Mouse (Mus musculus): ENCODE results near the gene Nedd4.

Gene Nedd4

DNA sequence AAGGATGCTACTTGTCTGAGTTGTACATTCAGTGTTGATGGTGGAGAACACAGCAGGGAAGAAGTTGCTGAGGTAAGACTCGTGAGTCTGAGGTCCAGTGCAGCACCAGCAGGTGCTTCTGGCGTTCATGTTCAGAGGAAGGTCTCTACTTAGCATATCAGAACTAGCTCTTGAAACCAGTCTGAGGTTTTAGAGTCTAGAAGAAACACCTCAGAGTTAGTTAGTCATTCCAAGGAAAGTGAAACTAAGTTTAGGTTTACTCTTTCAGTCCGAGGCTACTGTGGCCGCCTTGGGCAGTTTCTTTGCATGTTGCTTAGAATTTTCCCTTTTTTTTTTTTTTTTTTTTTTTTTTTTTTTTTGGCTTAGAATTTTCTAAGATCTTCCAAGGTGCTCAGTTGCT is 16.6 kb downstream of the Nedd4 start:
- DNase-seq (ENCODE audit: low spot score in 2 of 2): no peak

GRCm38 (mm10) chr9:72681652-72682228 is 19.6 kb downstream of the Nedd4 start:
- no peak for DNase-seq (ENCODE audit: low spot score in 2 of 2)

DNA sequence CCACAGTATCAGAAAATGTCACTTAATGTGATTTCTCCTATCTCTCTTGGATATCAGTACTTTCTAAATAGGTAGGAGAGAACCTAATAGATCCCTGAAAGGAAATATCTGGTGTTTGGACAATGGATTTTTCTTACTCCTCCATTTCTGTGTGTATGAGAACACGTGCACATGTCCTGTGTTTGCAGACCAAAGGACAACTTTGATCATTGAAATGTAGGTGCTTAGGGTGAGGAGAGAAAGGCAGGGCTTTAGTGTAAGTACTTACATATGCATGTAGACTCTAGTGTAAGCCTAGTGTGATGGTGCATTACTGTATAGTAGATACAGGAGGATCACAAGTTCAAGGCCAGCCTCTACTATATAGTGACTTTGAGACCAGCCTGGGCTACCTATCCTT is 21.1 kb downstream of the Nedd4 start:
- DNase-seq (ENCODE audit: low spot score in 2 of 2): no peak

- DNase-seq (ENCODE audit: low spot score in 2 of 2): no peak
Observed at GRCm38 (mm10) chr9:72685231-72685630, 23.1 kb downstream of the Nedd4 start.

DNA sequence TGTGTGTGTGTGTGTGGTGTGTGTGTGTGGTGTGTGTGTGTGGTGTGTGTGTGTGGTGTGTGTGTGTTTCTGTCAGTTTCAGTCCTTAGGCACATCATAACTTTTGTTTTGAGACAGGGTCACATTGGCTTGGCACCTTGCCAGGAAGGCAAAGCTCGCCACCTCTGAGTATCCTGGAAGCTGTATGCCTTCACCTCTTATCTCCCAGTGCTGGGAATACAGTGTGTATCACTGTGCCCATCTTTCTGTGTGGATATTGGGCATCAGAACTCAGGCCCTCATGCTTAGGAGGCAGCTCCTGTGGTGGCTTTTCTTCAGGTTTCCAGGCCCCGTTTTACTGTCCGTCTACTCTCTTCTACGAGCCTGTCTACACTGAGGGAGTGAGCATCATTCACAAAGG is 24.4 kb downstream of the Nedd4 start:
- no peak for DNase-seq (ENCODE audit: low spot score in 2 of 2)

DNA sequence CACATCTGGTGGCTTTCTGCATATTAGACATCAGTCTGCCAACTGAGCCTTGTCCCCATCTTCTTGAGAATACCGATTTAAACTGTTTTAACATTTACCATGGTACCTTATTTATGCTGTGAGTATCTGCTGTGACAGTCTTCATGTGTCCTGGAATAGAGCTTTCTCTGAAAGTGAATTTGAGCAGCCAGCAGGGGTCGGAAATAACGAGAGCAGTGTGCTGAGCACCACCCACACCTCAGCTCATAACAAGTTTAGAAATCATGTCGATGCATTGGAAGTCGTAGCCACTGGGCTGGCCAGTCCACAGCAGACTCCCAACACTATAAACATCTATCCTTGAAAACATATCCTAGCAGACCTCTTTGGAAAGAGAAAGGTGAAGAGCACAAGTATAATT is 27.4 kb downstream of the Nedd4 start:
- no peak for DNase-seq (ENCODE audit: low spot score in 2 of 2)

- DNase-seq (ENCODE audit: low spot score in 2 of 2): no peak
Observed at GRCm38 (mm10) chr9:72690811-72691210, 28.7 kb downstream of the Nedd4 start.

- no peak for DNase-seq (ENCODE audit: low spot score in 2 of 2)
Observed at GRCm38 (mm10) chr9:72691942-72692341, 29.8 kb downstream of the Nedd4 start.

DNA sequence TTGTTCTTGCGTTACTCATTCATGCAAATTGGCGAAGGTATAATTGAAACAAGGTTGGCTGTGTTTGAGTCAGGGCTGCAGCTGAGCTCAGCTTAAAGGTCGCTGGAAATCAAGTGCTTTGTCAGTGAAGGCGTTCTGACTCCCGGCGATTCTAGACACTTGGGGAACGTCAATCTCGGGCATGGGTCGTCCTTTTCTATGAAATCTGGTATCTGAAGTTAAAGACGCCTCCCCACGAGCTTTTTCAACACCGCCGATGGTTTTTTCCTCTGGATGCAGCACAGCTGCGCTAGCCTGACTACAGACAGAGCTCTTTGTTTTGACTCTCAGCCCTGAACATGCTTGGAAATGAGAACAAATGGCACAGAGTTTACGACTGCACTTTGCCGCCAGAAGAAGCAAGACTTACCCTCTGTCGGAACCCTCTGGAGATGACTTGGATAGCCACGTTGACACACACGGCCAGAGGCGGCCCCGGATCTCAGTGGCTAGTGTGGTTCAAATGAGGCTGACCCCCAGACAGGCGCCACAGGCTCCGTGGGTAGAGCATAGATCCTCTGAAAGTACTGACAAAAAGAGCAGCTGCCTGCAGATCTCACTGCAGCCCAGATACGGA is 31.0 kb downstream of the Nedd4 start:
- DNase-seq (ENCODE audit: low spot score in 2 of 2): no peak

DNA sequence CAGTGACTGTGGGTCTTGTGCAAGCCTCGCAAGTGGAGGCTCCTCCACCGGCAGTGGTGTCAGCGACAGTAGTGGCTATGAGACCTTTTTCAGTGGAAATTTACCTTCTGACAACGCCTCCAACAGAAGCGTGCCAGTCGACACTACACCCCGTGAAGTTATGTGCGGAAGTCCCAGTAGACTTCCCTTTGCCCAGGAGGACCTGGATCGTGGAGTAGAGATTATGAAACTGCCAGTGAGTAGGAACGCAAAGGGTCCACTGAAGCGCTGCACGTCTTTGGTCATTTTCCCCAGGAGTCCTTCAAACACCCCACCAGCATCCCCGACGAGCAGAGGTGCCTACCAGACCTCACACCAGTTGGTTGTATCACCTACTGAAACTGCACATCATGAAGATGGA is 31.7 kb downstream of the Nedd4 start:
- no peak for DNase-seq (ENCODE audit: low spot score in 2 of 2)

- no peak for DNase-seq (ENCODE audit: low spot score in 2 of 2)
Observed at GRCm38 (mm10) chr9:72696508-72696907, 34.4 kb downstream of the Nedd4 start.

- no peak for DNase-seq (ENCODE audit: low spot score in 2 of 2)
Observed at GRCm38 (mm10) chr9:72697779-72698178, 35.6 kb downstream of the Nedd4 start.

DNA sequence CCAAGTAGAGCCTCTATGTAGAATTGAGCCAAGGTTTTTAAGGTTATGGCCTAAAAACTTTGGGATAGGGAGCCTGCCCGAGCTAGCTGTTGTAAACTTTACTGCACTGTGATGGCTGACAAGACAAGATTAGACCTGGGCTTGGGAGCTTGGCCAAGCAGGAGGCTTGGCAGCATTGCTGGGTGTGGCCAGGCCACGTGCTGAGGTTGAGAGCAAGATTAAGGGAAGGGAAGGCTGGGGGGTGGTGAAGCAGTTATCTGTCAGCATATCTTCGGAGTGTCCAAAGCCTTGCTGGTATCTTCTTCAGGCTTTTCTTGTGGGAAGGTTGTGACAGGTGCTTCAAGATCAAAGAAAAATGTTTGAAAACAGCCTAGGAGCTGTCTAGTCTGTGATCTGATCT is 37.6 kb downstream of the Nedd4 start:
- DNase-seq (ENCODE audit: low spot score in 2 of 2): no peak

GRCm38 (mm10) chr9:72701441-72701840 is 39.3 kb downstream of the Nedd4 start:
- no peak for DNase-seq (ENCODE audit: low spot score in 2 of 2)

GRCm38 (mm10) chr9:72702075-72702474 is 39.9 kb downstream of the Nedd4 start:
- DNase-seq (ENCODE audit: low spot score in 2 of 2): no peak

DNA sequence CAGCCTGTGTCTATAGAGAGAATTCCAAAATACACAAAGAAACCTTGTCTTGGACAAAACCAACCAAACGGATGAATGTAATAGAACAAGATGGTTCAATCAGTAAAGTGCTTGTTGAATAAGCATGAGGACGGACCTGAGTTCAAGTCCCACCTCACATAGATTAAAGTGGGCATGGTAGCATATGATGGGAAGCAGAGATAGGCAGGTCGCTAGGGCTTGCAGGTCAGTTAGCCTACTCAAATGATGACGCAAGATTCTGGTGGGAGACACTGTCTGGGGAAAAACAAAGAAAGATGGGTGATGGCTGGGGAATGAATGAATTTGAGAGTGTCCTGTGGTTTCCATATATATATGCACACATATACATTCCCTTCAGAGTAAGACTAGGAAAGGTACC is 41.0 kb downstream of the Nedd4 start:
- no peak for DNase-seq (ENCODE audit: low spot score in 2 of 2)

GRCm38 (mm10) chr9:72703754-72704153 is 41.6 kb downstream of the Nedd4 start:
- no peak for DNase-seq (ENCODE audit: low spot score in 2 of 2)

DNA sequence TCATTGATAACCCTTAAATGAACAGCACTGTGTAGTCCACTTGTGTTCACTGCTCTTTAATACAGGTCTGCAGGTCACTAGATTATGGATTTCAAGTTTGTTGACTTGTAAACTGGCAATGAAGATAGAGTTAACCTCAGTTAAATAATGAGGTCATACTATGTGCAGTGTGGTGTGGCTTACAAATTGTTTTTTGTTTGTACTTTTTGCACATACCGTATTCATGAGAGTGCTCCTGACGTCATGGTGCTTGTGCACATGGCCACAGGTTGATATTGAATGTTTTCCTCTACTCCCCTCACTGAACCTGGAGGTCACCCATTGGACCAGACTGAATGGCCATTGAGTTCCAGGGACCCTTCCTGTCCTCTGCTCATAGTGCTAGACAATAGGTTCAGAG is 43.1 kb downstream of the Nedd4 start:
- no peak for DNase-seq (ENCODE audit: low spot score in 2 of 2)

- DNase-seq (ENCODE audit: low spot score in 2 of 2): no peak
Observed at GRCm38 (mm10) chr9:72707999-72708398, 45.9 kb downstream of the Nedd4 start.

GRCm38 (mm10) chr9:72708690-72709089 is 46.5 kb downstream of the Nedd4 start:
- no peak for DNase-seq (ENCODE audit: low spot score in 2 of 2)

GRCm38 (mm10) chr9:72710060-72710459 is 47.9 kb downstream of the Nedd4 start:
- DNase-seq (ENCODE audit: low spot score in 2 of 2): no peak

DNA sequence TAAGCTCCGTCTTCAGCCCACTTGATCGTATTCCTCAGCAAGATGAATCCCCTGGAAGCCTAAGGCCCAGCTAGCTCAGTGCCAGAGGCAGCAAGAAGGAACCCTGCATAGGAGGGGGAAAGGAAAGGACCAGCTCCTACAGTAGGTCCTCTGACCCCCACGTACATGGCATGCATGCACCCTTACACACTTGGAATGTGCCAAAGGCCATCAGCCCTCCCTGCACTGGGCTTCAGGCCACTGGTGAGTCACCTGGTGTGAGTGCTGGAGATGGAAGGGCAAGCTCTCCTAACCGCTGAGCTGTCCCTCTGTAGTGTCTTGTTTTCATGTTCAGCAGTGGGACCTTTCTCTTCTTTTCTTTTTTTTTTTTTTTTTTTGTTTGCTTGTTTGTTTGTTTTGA is 52.8 kb downstream of the Nedd4 start:
- DNase-seq (ENCODE audit: low spot score in 2 of 2): no peak

- no peak for DNase-seq (ENCODE audit: low spot score in 2 of 2)
Observed at GRCm38 (mm10) chr9:72716200-72716599, 54.1 kb downstream of the Nedd4 start.

DNA sequence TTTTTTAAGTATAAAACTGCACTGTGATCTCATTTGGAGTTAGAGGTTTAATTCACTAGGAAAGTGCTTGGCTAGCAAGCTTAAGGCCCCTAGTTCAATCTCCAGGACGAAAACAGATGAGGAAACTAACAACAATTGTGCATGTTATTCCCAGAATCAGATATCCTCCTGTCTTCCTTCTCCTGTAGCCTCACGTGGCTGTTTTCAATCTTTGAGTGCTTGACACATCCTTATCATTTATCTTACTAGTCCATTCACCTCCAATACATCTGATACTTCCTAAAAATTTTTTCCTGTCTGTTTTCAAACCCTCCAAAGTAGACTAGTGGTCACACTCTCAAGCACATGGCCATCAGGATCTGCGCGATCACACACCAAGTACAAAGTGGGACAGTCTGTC is 57.0 kb downstream of the Nedd4 start:
- DNase-seq (ENCODE audit: low spot score in 2 of 2): no peak
